Mouse (Mus musculus): Measurements from ENCODE around the gene N4bp2.

GRCm38 (mm10) chr5:65757110-65757509 is 6.2 kb upstream of the N4bp2 start:
- TF ChIP-seq CTCF (IDR thresholded peaks at IDR 0.05; ENCODE audit: low read depth, low read length), result no peak
- no peak for TF ChIP-seq POLR2A (IDR thresholded peaks at IDR 0.05; ENCODE audit: insufficient read depth, low read length)
- no peak for TF ChIP-seq EP300 (IDR thresholded peaks at IDR 0.05; ENCODE audit: insufficient read depth, low read depth, low read length)
